Mouse (Mus musculus): Measurements from ENCODE around the gene Uri1.

- TF ChIP-seq CTCF (IDR thresholded peaks at IDR 0.05; ENCODE audit: extremely low read depth, insufficient read depth, low read length) (no peak), POLR2A (IDR thresholded peaks at IDR 0.05; ENCODE audit: extremely low read depth, insufficient read depth, low read length) (no peak)
These were observed 86.9 kb downstream of the Uri1 start for GRCm38 (mm10) chr7:37936459-37936858.
